ENCODE assay signal across 28 mouse cellular contexts in genomic region chr11:65651426-65651825, GRCm38 (mm10).
DNase-seq lines count a peak whose midpoint lies in the region; ATAC-seq and TF ChIP-seq lines count a peak whose summit lies in the region.
"Had no signal": no experiment of that assay in that cellular context is flagged by ENCODE, and none has a peak within 500 bp of the region (broad histone marks: within the 10 kb centered on the region; RNA-seq: fewer than 3 reads in every experiment).

No protein-coding gene starts in this region.

- no peaks in the 10 kb centered on the region for H3K9me3 ChIP-seq in forebrain, embryonic 14.5 days (replicated peaks; ENCODE audit: control insufficient read depth, low read length)
- H3K9me3 ChIP-seq in forebrain, postnatal 0 days (ENCODE audit: low read length): no peaks in the 10 kb centered on the region
- H3K9me3 ChIP-seq in heart, embryonic 13.5 days: no peaks in the 10 kb centered on the region
- no peaks in the 10 kb centered on the region for H3K9me3 ChIP-seq in liver, embryonic 11.5 days (ENCODE audit: control insufficient read depth, low read length)
- H3K9me3 ChIP-seq in liver, postnatal 0 days (ENCODE audit: low read length): no peaks in the 10 kb centered on the region
- H3K9me3 ChIP-seq in liver, embryonic 14.5 days (ENCODE audit: control insufficient read depth, low read length): no peaks in the 10 kb centered on the region
- H3K9me3 ChIP-seq: embryonic facial prominence, embryonic 13.5 days; hindbrain, embryonic 12.5 days; intestine, embryonic 15.5 days; limb, embryonic 13.5 days; midbrain, embryonic 10.5 days; midbrain, embryonic 15.5 days; neural tube, embryonic 15.5 days; stomach, embryonic 15.5 days had no signal

- no peak for TF ChIP-seq EP300 in liver, postnatal 0 days (IDR thresholded peaks at IDR 0.05; ENCODE audit: low read depth)
- no peak for TF ChIP-seq EP300 in liver, embryonic 14.5 days (IDR thresholded peaks at IDR 0.05; ENCODE audit: low read depth)

- no peak overlapping the region for H3K4me2 ChIP-seq in forebrain, embryonic 14.5 days (ENCODE audit: low read length)
- no peak overlapping the region for H3K4me2 ChIP-seq in forebrain, postnatal 0 days (ENCODE audit: low read depth)
- H3K4me2 ChIP-seq in heart, embryonic 13.5 days: no peak overlapping the region
- H3K4me2 ChIP-seq in liver, embryonic 11.5 days: no peak overlapping the region
- no peak overlapping the region for H3K4me2 ChIP-seq in liver, postnatal 0 days (ENCODE audit: low read depth, low read length)
- H3K4me2 ChIP-seq in liver, embryonic 14.5 days (ENCODE audit: low read depth): no peak overlapping the region
- H3K4me2 ChIP-seq: embryonic facial prominence, embryonic 13.5 days; hindbrain, embryonic 12.5 days; intestine, embryonic 15.5 days; limb, embryonic 13.5 days; lung, embryonic 14.5 days; midbrain, embryonic 15.5 days; neural tube, embryonic 15.5 days; stomach, embryonic 15.5 days had no signal

- no peak for ATAC-seq in forebrain, embryonic 14.5 days
- ATAC-seq in forebrain, postnatal 0 days: no peak
- ATAC-seq in heart, embryonic 13.5 days (ENCODE audit: extremely low read depth, insufficient number of reproducible peaks, low FRiP score, low TSS enrichment): no peak
- no peak for ATAC-seq in liver, embryonic 11.5 days (replicated peaks; ENCODE audit: low FRiP score)
- no peak for ATAC-seq in liver, postnatal 0 days
- ATAC-seq in liver, embryonic 14.5 days (ENCODE audit: insufficient read depth): no peak
- ATAC-seq: hindbrain, postnatal 0 days; intestine, embryonic 15.5 days; midbrain, embryonic 15.5 days; Patski had no signal

- H3K27me3 ChIP-seq in forebrain, embryonic 14.5 days (replicated peaks; ENCODE audit: control insufficient read depth, insufficient read depth, low read length): no peaks in the 10 kb centered on the region
- no peaks in the 10 kb centered on the region for H3K27me3 ChIP-seq in forebrain, postnatal 0 days (ENCODE audit: insufficient read depth, low read length)
- H3K27me3 ChIP-seq in heart, embryonic 13.5 days (replicated peaks): no peaks in the 10 kb centered on the region
- H3K27me3 ChIP-seq in liver, embryonic 11.5 days (replicated peaks; ENCODE audit: control insufficient read depth, insufficient read depth, low read length): no peaks in the 10 kb centered on the region
- no peaks in the 10 kb centered on the region for H3K27me3 ChIP-seq in liver, postnatal 0 days (ENCODE audit: insufficient read depth, low read length)
- H3K27me3 ChIP-seq in liver, embryonic 14.5 days (ENCODE audit: control insufficient read depth, insufficient read depth, low read length): no peaks in the 10 kb centered on the region
- H3K27me3 ChIP-seq: CH12.LX; embryonic facial prominence, embryonic 13.5 days; hindbrain, embryonic 12.5 days; intestine, embryonic 15.5 days; limb, embryonic 13.5 days; midbrain, embryonic 15.5 days; neural tube, embryonic 15.5 days; stomach, embryonic 15.5 days had no signal

- TF ChIP-seq CTCF in forebrain, postnatal 0 days (IDR thresholded peaks at IDR 0.05; ENCODE audit: low read depth): no peak
- no peak for TF ChIP-seq CTCF in liver, postnatal 0 days (IDR thresholded peaks at IDR 0.05; ENCODE audit: low read depth)
- TF ChIP-seq CTCF in liver, embryonic 14.5 days (IDR thresholded peaks at IDR 0.05; ENCODE audit: low read depth): no peak

- WGBS in forebrain, embryonic 14.5 days: 65% methylated on average over 7 of the region's 7 CpGs
- WGBS in forebrain, postnatal 0 days: 56% methylated on average over 7 of the region's 7 CpGs
- WGBS in heart, embryonic 13.5 days: 26% methylated on average over 7 of the region's 7 CpGs
- 61% methylated on average over 7 of the region's 7 CpGs for WGBS in liver, embryonic 11.5 days
- 54% methylated on average over 7 of the region's 7 CpGs for WGBS in liver, postnatal 0 days (ENCODE audit: insufficient replicate concordance)
- 50% methylated on average over 7 of the region's 7 CpGs for WGBS in liver, embryonic 14.5 days (ENCODE audit: insufficient replicate concordance)

- H3K36me3 ChIP-seq in forebrain, embryonic 14.5 days (ENCODE audit: control insufficient read depth, insufficient read depth, low read length): no peaks in the 10 kb centered on the region
- H3K36me3 ChIP-seq in forebrain, postnatal 0 days (ENCODE audit: insufficient read depth): no peaks in the 10 kb centered on the region
- no peaks in the 10 kb centered on the region for H3K36me3 ChIP-seq in heart, embryonic 13.5 days
- no peaks in the 10 kb centered on the region for H3K36me3 ChIP-seq in liver, embryonic 11.5 days (ENCODE audit: control insufficient read depth, insufficient read depth, low read length)
- no peaks in the 10 kb centered on the region for H3K36me3 ChIP-seq in liver, postnatal 0 days (replicated peaks; ENCODE audit: insufficient read depth, low read length)
- H3K36me3 ChIP-seq in liver, embryonic 14.5 days (replicated peaks; ENCODE audit: control insufficient read depth, insufficient read depth, low read depth): no peaks in the 10 kb centered on the region
- H3K36me3 ChIP-seq: embryonic facial prominence, embryonic 13.5 days; hindbrain, embryonic 12.5 days; intestine, embryonic 15.5 days; limb, embryonic 13.5 days; midbrain, embryonic 10.5 days; midbrain, embryonic 15.5 days; neural tube, embryonic 15.5 days; stomach, embryonic 15.5 days had no signal

- no peaks in the 10 kb centered on the region for H3K4me1 ChIP-seq in forebrain, embryonic 14.5 days (ENCODE audit: control insufficient read depth, insufficient read depth, low read length)
- no peaks in the 10 kb centered on the region for H3K4me1 ChIP-seq in forebrain, postnatal 0 days (ENCODE audit: insufficient read depth)
- peaks cover 76% of the 10 kb centered on the region for H3K4me1 ChIP-seq in heart, embryonic 13.5 days
- peaks cover 28% of the 10 kb centered on the region for H3K4me1 ChIP-seq in liver, embryonic 11.5 days (replicated peaks; ENCODE audit: control insufficient read depth, insufficient read depth, low read length)
- H3K4me1 ChIP-seq in liver, postnatal 0 days (ENCODE audit: insufficient read depth): peaks cover 14% of the 10 kb centered on the region
- peaks cover 41 to 46% of the 10 kb centered on the region in 2 experiments for H3K4me1 ChIP-seq in liver, embryonic 14.5 days (replicated peaks; ENCODE audit: control insufficient read depth in 2 of 2, insufficient read depth in 2 of 2, low read length in 1 of 2)
- H3K4me1 ChIP-seq: embryonic facial prominence, embryonic 13.5 days; hindbrain, embryonic 12.5 days; intestine, embryonic 15.5 days; limb, embryonic 13.5 days; midbrain, embryonic 10.5 days; midbrain, embryonic 15.5 days; neural tube, embryonic 15.5 days had no signal

- DNase-seq in forebrain, embryonic 14.5 days (ENCODE audit: low spot score): peak; percentile 30
- no peak for DNase-seq in forebrain, postnatal 0 days
- no peak for DNase-seq in heart, postnatal 4 days
- no peak for DNase-seq in liver, embryonic 11.5 days (ENCODE audit: low spot score)
- no peak for DNase-seq in liver, postnatal 0 days
- DNase-seq in liver, embryonic 14.5 days (ENCODE audit: low read depth in 3 of 3, low spot score in 3 of 3): no peak
- DNase-seq in ovary, postnatal 14 days (ENCODE audit: low spot score): no peak
- DNase-seq: adrenal gland, postnatal 14 days; cerebellum, adult 11-12 months; cerebellum, postnatal 10 days; gastrocnemius, postnatal 10 days; kidney, adult 2 months; kidney, postnatal 36 days; lung, embryonic 14.5 days; right cerebral cortex, postnatal 25 days had no signal

- no peak overlapping the region for H3K9ac ChIP-seq in forebrain, embryonic 14.5 days (ENCODE audit: low read length)
- H3K9ac ChIP-seq in forebrain, postnatal 0 days: no peak overlapping the region
- no peak overlapping the region for H3K9ac ChIP-seq in heart, embryonic 13.5 days
- no peak overlapping the region for H3K9ac ChIP-seq in liver, embryonic 11.5 days (ENCODE audit: low read depth, low read length)
- H3K9ac ChIP-seq in liver, postnatal 0 days (replicated peaks): no peak overlapping the region
- H3K9ac ChIP-seq in liver, embryonic 14.5 days (replicated peaks): no peak overlapping the region
- H3K9ac ChIP-seq: embryonic facial prominence, embryonic 13.5 days; hindbrain, embryonic 12.5 days; intestine, embryonic 15.5 days; limb, embryonic 13.5 days; lung, embryonic 14.5 days; midbrain, embryonic 15.5 days; neural tube, embryonic 15.5 days; stomach, embryonic 15.5 days had no signal

- no peak overlapping the region for H3K27ac ChIP-seq in forebrain, embryonic 14.5 days (ENCODE audit: low read depth, low read length)
- no peak overlapping the region for H3K27ac ChIP-seq in forebrain, postnatal 0 days (ENCODE audit: low read depth, low read length)
- H3K27ac ChIP-seq in heart, embryonic 13.5 days (replicated peaks): peak overlapping the region; percentile 98
- peak overlapping the region; percentile 92; the same call in 1 of the 2 replicates for H3K27ac ChIP-seq in liver, embryonic 11.5 days (ENCODE audit: low read depth, low read length)
- no peak overlapping the region for H3K27ac ChIP-seq in liver, postnatal 0 days (ENCODE audit: low read depth)
- peak overlapping the region; percentile 96 for H3K27ac ChIP-seq in liver, embryonic 14.5 days
- H3K27ac ChIP-seq: embryonic facial prominence, embryonic 13.5 days; hindbrain, embryonic 12.5 days; hindbrain, postnatal 0 days; intestine, embryonic 15.5 days; limb, embryonic 13.5 days; midbrain, embryonic 10.5 days; midbrain, embryonic 15.5 days; neural tube, embryonic 15.5 days; stomach, embryonic 15.5 days had no signal

- H3K4me3 ChIP-seq in forebrain, embryonic 14.5 days (ENCODE audit: low read depth, low read length): no peak overlapping the region
- no peak overlapping the region for H3K4me3 ChIP-seq in forebrain, postnatal 0 days (ENCODE audit: low read depth, low read length)
- no peak overlapping the region for H3K4me3 ChIP-seq in heart, embryonic 13.5 days
- H3K4me3 ChIP-seq in liver, embryonic 11.5 days (ENCODE audit: low read depth, low read length): no peak overlapping the region
- no peak overlapping the region for H3K4me3 ChIP-seq in liver, postnatal 0 days (ENCODE audit: low read depth, low read length)
- H3K4me3 ChIP-seq in liver, embryonic 14.5 days (ENCODE audit: insufficient read depth in 1 of 2, low read depth in 2 of 2, low read length in 2 of 2): no peak overlapping the region
- H3K4me3 ChIP-seq: embryonic facial prominence, embryonic 13.5 days; erythroblast, embryonic 14.5 days; hindbrain, embryonic 12.5 days; intestine, embryonic 15.5 days; limb, embryonic 13.5 days; midbrain, embryonic 10.5 days; midbrain, embryonic 15.5 days; neural tube, embryonic 15.5 days; stomach, embryonic 15.5 days had no signal

Comparison
In these comparisons a context has a peak if more than half of its experiments do, and no peak if none do; other contexts are left out.
1. H3K27ac ChIP-seq: peak in heart, embryonic 13.5 days (single experiment), liver, embryonic 11.5 days (single experiment) and liver, embryonic 14.5 days (single experiment); none in forebrain, embryonic 14.5 days (single experiment), forebrain, postnatal 0 days (single experiment) and liver, postnatal 0 days (single experiment).